Mouse (Mus musculus): ENCODE measurements around the gene Micu2. TPM values are rescaled to one million over a fixed set of nuclear protein-coding genes. Genes with fewer than 3 reads are reported as not detected.
A peak's percentile ranks its signal among the peaks of the same experiment; 100 is the strongest.

Gene Micu2
- polyA plus RNA-seq, 1 experiment from 2014 or later = 41.5 TPM

DNA sequence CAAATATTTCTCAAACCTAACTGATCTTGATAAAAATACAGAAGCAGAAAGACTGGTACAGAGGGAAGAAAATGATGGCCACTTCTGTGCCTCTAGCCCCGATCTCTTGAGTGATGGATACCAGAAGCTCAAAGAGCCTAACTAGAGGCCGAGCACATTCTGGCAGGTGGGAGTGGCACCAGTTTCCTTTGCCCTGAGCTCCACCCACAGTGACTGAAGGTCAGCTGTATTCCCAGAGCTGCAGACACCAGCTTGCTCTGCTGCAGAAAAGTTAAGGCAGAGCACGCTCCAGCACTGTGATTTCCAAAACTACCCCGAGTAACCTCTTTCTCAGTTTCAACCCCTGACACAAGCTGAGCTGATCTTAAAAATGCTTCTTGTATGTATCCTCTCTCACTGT, 37.2 kb downstream of the Micu2 start:
- DNase-seq = no peak
- Histone ChIP-seq H3K27me3 (no peaks in the 10 kb centered on the region), H3K36me3 (no peaks in the 10 kb centered on the region), H3K9me3 (replicated peaks) (no peaks in the 10 kb centered on the region), H3K9ac (no peak overlapping the region), H3K27ac (no peak overlapping the region), H3K4me2 (no peak overlapping the region), H3K4me3 (replicated peaks) (no peak overlapping the region), H3K4me1 (replicated peaks) (peaks cover 17% of the 10 kb centered on the region)
- WGBS (ENCODE audit: insufficient replicate concordance) = 46% methylated on average over 4 of the region's 4 CpGs
- peak; percentile 48; the same call in 1 of the 2 replicates for ATAC-seq (ENCODE audit: low read depth)

DNA sequence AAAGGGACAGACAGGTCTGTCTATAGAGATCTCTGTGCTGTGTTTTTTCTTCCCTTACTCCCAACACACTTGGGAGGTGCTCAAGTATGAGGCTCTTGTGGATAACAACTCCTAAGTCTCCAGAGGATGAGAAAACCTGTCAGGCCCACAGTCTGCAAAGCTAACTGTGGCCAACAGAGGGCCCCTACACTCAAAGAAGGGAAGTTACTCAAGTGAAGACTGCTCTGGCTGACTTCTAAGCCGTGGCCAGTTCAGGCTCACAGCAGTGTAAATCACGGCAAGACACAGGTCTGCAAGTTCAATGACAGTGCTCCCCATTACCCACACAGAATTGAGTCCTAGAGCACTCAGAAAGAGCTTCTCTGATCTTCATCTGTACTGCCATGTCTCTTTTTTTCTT, 48.0 kb downstream of the Micu2 start:
- 32% methylated on average over 2 of the region's 2 CpGs for WGBS (ENCODE audit: insufficient replicate concordance)
- H3K36me3 ChIP-seq = peaks cover 17% of the 10 kb centered on the region
- ATAC-seq (ENCODE audit: low read depth) = no peak
- no peaks in the 10 kb centered on the region for H3K9me3 ChIP-seq (replicated peaks)
- H3K4me3 ChIP-seq (replicated peaks) = no peak overlapping the region
- H3K4me1 ChIP-seq (replicated peaks) = peaks cover 4% of the 10 kb centered on the region; the same call in 1 of the 2 replicates
- DNase-seq = no peak
- H3K9ac ChIP-seq = no peak overlapping the region
- no peaks in the 10 kb centered on the region for H3K27me3 ChIP-seq
- H3K27ac ChIP-seq = no peak overlapping the region
- no peak overlapping the region for H3K4me2 ChIP-seq

DNA sequence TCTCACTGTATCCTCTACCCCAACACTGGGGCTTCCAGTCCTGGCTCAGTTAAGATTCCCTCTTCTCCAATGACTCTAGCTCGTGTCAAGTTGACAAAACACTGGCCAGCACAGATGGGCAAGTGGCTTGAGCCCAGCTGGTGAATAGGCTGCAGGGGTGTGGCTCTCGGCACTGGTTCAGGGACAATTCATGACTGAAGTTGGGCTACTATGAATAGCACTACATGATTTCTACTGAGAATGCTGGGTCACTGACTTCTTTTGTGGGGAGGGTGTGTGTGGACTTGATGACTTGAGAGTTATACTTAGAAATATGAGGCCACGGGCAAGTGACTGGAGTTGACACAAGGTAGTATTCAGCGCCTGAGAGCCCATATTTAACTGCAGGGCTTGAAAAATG, 53.2 kb downstream of the Micu2 start:
- no peak overlapping the region for H3K4me3 ChIP-seq (replicated peaks)
- DNase-seq (no peak), ATAC-seq (ENCODE audit: low read depth) (no peak)
- H3K27me3 ChIP-seq = no peaks in the 10 kb centered on the region
- no peaks in the 10 kb centered on the region for H3K9me3 ChIP-seq (replicated peaks)
- H3K36me3 ChIP-seq = peaks cover 41% of the 10 kb centered on the region
- whole genome bisulfite sequencing (ENCODE audit: insufficient replicate concordance) = 70% methylated on average over 4 of the region's 4 CpGs
- H3K27ac ChIP-seq = no peak overlapping the region
- no peaks in the 10 kb centered on the region for H3K4me1 ChIP-seq (replicated peaks)
- H3K4me2 ChIP-seq = no peak overlapping the region
- H3K9ac ChIP-seq = no peak overlapping the region

DNA sequence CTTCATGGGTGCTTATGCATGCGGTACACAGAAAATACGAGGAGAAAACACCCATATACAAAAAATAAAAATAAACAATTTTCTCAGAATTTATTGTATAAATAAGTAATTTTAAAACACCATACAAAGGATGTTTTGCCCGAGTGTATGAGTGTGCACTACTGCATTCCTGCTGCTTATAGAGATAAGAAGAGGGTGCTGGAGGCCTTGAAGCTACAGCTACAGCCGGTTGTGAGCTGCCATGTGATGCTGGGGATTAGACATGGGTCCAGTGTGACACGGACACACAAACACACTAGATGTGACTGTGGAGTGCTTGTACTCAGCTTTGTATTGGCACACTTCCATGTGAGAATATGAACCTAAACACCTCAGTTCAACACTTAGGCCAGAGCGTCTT, 61.8 kb downstream of the Micu2 start:
- H3K9me3 ChIP-seq (replicated peaks) = no peaks in the 10 kb centered on the region
- no peak overlapping the region for H3K27ac ChIP-seq
- H3K4me3 ChIP-seq (replicated peaks) = no peak overlapping the region
- 50% methylated on average over 6 of the region's 6 CpGs for WGBS (ENCODE audit: insufficient replicate concordance)
- peaks cover 10% of the 10 kb centered on the region for H3K36me3 ChIP-seq
- peaks cover 38% of the 10 kb centered on the region for H3K4me1 ChIP-seq (replicated peaks)
- H3K27me3 ChIP-seq = no peaks in the 10 kb centered on the region
- H3K9ac ChIP-seq = no peak overlapping the region
- no peak overlapping the region for H3K4me2 ChIP-seq
- ATAC-seq (ENCODE audit: low read depth) = peak; percentile 51
- no peak for DNase-seq

DNA sequence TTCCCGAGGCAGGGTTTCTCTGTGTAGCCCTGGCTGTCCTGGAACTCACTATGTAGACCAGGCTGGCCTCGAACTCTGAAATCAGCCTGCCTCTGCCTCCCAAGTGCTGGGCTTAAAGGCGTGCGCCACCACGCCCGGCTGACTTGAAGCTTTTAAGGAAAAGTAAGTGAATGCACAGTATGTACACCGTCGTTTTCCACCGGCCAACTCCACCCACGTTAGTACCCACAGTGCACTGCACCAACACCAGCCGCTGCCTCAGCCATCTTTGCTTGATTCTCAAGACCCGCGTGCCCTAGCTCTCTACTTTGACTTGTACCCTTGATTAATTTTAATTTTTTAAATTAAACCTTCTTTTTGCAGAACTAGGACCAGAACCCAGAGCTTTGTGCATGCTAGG, 64.4 kb downstream of the Micu2 start:
- Histone ChIP-seq H3K4me3 (replicated peaks) (no peak overlapping the region), H3K4me2 (no peak overlapping the region), H3K9me3 (replicated peaks) (no peaks in the 10 kb centered on the region), H3K27me3 (no peaks in the 10 kb centered on the region), H3K36me3 (no peaks in the 10 kb centered on the region; the same call in 1 of the 2 replicates), H3K4me1 (replicated peaks) (peaks cover 43% of the 10 kb centered on the region), H3K27ac (no peak overlapping the region), H3K9ac (no peak overlapping the region)
- ATAC-seq (ENCODE audit: low read depth) (no peak), DNase-seq (no peak)
- 88% methylated on average over 13 of the region's 13 CpGs for WGBS (ENCODE audit: insufficient replicate concordance)

DNA sequence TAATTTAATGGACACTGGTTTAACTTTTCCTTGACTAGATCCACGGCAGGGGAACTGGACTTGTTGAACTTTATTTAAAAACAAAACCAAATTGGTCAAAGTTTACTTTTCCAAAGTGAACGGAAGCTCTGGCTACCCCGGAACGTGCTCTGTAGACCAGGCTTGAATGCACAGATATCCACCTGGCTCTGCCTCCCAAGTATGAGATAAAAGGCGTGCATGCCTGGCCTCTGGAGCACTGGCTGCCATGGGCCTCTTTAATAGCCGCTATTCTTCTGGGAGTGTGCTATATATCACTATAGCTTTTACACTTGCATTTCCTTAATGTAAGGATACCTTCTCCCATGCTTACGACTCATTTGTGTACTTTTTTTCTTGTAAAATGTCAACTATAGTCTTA, 65.5 kb downstream of the Micu2 start:
- Histone ChIP-seq H3K4me3 (replicated peaks) (no peak overlapping the region), H3K27ac (peak overlapping the region; percentile 47), H3K4me2 (peak overlapping the region; percentile 40), H3K36me3 (peaks cover 3% of the 10 kb centered on the region; the same call in 1 of the 2 replicates), H3K9me3 (replicated peaks) (no peaks in the 10 kb centered on the region), H3K4me1 (replicated peaks) (peaks cover 43% of the 10 kb centered on the region), H3K27me3 (no peaks in the 10 kb centered on the region), H3K9ac (no peak overlapping the region)
- no peak for DNase-seq
- WGBS (ENCODE audit: insufficient replicate concordance) = 25% methylated on average over 7 of the region's 7 CpGs
- peak; percentile 83 for ATAC-seq (ENCODE audit: low read depth)

DNA sequence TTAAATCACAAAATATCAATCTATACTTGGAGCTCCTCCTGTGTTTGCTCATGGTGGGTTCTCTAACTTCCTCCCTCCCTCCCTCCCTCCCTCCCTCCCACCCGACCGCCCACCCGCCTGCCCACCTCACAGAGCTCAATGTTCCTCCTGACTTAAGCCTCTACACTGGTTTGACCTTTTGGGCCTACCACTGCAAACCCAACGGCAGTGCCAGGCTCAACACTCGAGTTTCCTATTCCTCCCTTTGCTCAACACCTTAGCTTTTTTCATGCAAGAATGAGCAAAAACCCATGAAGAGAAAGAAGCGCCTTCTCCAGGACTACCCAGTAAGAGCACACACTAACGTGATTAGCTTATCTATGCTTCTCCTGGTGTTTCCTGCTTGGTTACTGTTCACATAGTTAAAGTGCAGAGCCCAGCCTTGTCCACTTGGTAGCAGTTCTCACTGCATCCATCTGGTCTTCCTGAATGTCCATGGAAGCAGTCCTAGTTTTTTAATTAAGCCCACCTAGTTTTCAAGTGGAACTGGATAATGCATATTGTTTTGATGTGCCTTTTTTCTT, 66.1 kb downstream of the Micu2 start:
- Histone ChIP-seq H3K4me3 (replicated peaks) (no peak overlapping the region), H3K27me3 (no peaks in the 10 kb centered on the region), H3K9ac (no peak overlapping the region), H3K36me3 (peaks cover 3% of the 10 kb centered on the region; the same call in 1 of the 2 replicates), H3K27ac (peak overlapping the region; percentile 47), H3K4me1 (replicated peaks) (peaks cover 43% of the 10 kb centered on the region), H3K9me3 (replicated peaks) (no peaks in the 10 kb centered on the region), H3K4me2 (peak overlapping the region; percentile 40)
- ATAC-seq (ENCODE audit: low read depth) (peak; percentile 90), DNase-seq (peak; percentile 37)
- WGBS (ENCODE audit: insufficient replicate concordance) = 14% methylated on average over 7 of the region's 7 CpGs

DNA sequence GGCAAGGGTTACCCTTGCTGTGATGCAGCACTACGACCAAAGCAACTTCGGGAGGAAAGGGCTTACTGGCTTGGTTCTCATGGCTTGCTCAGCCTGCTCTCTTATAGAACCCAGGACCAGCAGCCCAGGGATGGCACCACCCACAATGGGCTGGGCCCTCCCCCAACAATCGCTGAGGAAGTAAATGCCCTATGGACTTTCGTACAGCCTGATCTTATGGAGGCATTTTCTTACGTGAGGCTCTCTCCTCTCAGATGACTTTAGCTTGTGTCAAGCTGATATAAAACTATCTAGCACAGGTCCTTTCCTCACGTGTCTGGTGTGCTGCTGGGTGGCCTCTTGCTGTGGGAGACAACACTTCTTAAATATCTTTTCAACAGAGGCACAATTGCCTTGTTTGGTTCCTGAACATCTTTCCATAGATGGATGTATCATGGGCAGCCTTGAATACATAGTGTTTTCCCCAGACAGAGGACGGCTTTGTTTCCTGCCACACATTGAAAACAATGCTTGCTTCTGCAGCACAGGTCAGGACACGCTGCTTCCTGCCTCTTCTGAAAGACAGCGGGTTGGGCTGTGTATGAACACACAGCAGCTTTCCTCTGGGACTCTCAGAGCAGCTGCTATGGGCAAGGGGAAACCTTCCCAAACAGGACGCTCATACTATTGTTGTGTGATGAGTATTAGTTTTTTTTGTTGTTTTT, 77.5 kb downstream of the Micu2 start:
- H3K4me3 ChIP-seq (replicated peaks) = no peak overlapping the region
- ATAC-seq (ENCODE audit: low read depth) = no peak
- no peak overlapping the region for H3K4me2 ChIP-seq
- WGBS (ENCODE audit: insufficient replicate concordance) = 49% methylated on average over 10 of the region's 10 CpGs
- H3K4me1 ChIP-seq (replicated peaks) = peaks cover 5% of the 10 kb centered on the region; the same call in 1 of the 2 replicates
- no peak overlapping the region for H3K9ac ChIP-seq
- H3K36me3 ChIP-seq = peaks cover 31% of the 10 kb centered on the region
- H3K27me3 ChIP-seq = no peaks in the 10 kb centered on the region
- no peak overlapping the region; the same call in 1 of the 2 replicates for H3K27ac ChIP-seq
- no peaks in the 10 kb centered on the region for H3K9me3 ChIP-seq (replicated peaks)
- no peak for DNase-seq

DNA sequence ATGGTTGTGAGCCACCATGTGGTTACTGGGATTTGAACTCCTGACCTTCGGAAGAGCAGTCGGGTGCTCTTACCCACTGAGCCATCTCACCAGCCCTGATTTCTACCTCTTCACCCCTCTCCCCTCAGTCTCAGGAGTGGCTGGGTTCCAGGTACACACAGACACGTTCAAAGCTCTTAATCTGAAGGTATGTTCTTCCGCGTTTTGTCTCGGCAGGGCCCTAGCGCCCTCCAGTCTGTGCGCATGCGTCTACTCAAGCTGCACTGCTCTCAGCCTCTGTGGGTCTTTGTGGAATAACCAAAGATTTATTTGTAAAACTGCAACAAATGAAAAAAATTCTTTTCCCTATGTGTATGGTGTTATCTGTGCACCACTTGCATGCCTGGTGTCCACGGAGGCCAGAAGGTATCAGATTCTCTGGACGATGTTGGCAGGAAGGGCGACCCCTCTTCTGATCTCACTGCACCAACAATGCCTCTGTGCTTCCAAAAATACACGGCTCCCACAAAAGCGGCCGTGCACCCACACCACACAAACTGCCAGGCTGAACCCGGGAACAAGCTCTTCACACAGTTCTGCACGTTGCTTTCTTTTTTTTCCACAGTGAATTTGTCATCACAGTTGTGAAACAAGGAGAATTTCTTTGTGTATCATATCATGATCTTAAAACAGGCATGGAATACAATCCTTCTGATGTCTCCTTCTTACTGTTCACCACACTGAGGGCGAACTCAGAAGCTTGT, 78.3 kb downstream of the Micu2 start:
- Histone ChIP-seq H3K4me3 (replicated peaks) (no peak overlapping the region), H3K9me3 (replicated peaks) (no peaks in the 10 kb centered on the region), H3K27me3 (no peaks in the 10 kb centered on the region), H3K9ac (no peak overlapping the region), H3K4me2 (no peak overlapping the region), H3K36me3 (peaks cover 27% of the 10 kb centered on the region), H3K27ac (no peak overlapping the region), H3K4me1 (replicated peaks) (peaks cover 5% of the 10 kb centered on the region; the same call in 1 of the 2 replicates)
- no peak for ATAC-seq (ENCODE audit: low read depth)
- DNase-seq = no peak
- WGBS (ENCODE audit: insufficient replicate concordance) = 71% methylated on average over 18 of the region's 18 CpGs

DNA sequence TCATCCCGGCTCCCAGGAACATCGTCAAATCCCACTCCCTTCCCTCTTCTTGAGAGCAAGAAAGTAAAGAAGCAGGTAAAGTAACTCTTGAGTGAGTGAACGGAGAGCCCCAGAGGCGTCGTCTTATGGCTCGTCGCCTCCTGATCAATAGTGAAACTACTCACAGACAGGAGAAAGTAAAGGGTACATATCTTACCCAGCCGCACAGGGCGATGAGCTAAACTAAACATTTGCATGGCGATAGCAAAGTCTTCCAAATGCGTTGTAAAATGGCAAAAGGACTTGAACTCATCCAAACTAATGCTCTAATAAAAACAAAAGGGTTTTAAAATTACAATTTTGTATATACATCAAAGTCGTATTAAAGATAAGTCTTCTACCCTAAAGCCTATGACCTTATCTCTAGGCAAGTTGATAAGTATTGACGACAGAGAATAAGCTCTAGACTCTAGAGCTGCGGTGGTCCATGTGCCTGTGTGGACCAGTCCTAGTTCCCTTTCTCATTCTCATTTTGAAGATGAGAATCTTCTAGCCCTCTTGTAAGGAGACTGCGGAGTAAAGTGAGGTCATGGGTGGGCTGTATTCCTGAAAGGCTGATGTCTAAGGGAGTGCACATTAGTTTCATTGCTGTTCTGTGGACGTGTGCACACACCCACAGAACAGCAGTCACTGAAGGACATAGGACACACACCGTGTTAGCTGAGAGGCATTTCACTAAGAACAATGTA, 79.8 kb downstream of the Micu2 start:
- no peak for ATAC-seq (ENCODE audit: low read depth)
- H3K4me1 ChIP-seq (replicated peaks) = peaks cover 5% of the 10 kb centered on the region; the same call in 1 of the 2 replicates
- no peak overlapping the region for H3K27ac ChIP-seq
- H3K27me3 ChIP-seq = no peaks in the 10 kb centered on the region
- H3K9ac ChIP-seq = no peak overlapping the region
- no peak overlapping the region for H3K4me2 ChIP-seq
- no peaks in the 10 kb centered on the region for H3K9me3 ChIP-seq (replicated peaks)
- WGBS (ENCODE audit: insufficient replicate concordance) = 80% methylated on average over 17 of the region's 17 CpGs
- H3K4me3 ChIP-seq (replicated peaks) = no peak overlapping the region
- peaks cover 23% of the 10 kb centered on the region for H3K36me3 ChIP-seq
- DNase-seq = no peak

DNA sequence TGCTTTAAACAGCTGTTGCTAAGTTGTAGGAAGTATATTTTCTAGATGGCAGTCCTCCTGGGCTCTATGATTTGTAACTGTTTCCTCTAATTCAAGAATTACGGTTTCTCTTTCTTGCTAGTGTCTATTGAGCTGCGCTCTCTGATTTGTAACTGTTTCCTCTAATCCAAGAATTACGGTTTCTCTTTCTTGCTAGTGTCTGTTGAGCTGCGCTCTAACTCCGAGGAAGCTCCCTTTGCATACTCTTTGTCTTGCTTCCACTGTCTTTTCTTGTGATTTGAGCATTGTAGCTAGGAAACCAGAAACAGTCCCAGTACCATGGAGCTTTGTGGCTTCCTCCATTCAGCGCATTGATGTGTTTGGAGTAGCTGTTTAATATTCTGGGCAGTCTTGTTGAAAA, 83.7 kb downstream of the Micu2 start:
- ATAC-seq (ENCODE audit: low read depth) = no peak
- WGBS (ENCODE audit: insufficient replicate concordance) = 77% methylated on average over 6 of the region's 6 CpGs
- no peak for DNase-seq
- Histone ChIP-seq H3K4me3 (replicated peaks) (no peak overlapping the region), H3K9ac (no peak overlapping the region), H3K36me3 (peaks cover 7% of the 10 kb centered on the region; the same call in 1 of the 2 replicates), H3K4me1 (replicated peaks) (peaks cover 13% of the 10 kb centered on the region), H3K27ac (no peak overlapping the region), H3K27me3 (no peaks in the 10 kb centered on the region), H3K9me3 (replicated peaks) (no peaks in the 10 kb centered on the region), H3K4me2 (no peak overlapping the region)
